Mouse (Mus musculus): ENCODE measurements around the gene Mapk9.

DNA sequence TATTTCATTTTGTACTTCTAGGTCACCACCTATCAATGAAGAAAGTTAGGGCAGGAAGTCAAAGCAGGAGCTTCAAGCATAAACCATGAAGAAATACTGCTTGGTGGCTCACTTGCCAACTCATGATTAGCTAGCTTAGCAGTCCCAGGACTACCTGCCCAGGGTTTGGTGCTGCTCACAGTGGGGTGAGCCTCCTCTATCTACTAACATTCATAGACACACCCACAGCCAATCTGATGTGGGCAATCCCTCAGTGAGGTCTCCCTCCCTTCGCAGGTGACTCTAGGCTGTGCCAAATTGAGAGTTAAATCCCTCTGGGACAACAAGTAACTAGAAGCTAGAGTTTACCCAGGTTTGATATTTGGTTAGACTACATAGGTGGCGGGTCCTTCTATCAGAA, 24.2 kb upstream of the Mapk9 start:
- TF ChIP-seq CTCF (IDR thresholded peaks at IDR 0.05; ENCODE audit: low read depth, low read length): no peak
- TF ChIP-seq GATA1 (IDR thresholded peaks at IDR 0.05; ENCODE audit: borderline replicate concordance, low read length): no peak
- TF ChIP-seq POLR2AphosphoS5 (IDR thresholded peaks at IDR 0.05; ENCODE audit: insufficient replicate concordance, low read depth, low read length): no peak

Data from G1E (cell line).